Mouse (Mus musculus) megakaryocyte-erythroid progenitor cell, adult 5-6 weeks (primary cell): ENCODE measurements at regions not wholly inside any gene's neighbourhood (a gene's known extent, or its start where the extent isn't known, plus 50 kb on each side); places are given as distances from the start of the nearest gene placed in this dataset.

Experiments used
- ATAC-seq: replicated peaks from 2 replicates; pipeline ENCODE4 v1.8.0; 2016; ENCODE audit warnings: mild to moderate bottlenecking, inconsistent platforms; ENCODE audit not compliant: severe bottlenecking, poor library complexity, low FRiP score, low TSS enrichment

DNA sequence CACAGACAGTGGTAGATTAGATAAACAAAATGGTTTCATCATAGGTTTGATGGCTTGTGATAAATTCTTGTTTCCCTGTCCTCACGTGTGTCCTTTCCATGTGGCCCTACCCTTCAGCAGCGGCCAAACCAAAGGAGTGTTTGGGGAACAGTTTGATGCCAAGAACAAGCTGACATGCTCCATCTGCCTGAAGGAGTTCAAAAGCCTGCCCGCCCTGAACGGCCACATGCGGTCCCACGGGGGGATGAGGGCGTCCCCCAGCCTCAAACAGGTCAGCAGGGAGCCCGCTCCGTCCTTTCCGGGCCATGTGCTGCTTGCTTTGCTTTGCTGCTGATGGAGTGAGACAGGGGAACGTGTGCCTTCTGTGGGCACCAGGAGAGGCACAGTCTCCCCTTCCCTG lies 51.0 kb upstream of the Mrps10 start:
- no peak for ATAC-seq

DNA sequence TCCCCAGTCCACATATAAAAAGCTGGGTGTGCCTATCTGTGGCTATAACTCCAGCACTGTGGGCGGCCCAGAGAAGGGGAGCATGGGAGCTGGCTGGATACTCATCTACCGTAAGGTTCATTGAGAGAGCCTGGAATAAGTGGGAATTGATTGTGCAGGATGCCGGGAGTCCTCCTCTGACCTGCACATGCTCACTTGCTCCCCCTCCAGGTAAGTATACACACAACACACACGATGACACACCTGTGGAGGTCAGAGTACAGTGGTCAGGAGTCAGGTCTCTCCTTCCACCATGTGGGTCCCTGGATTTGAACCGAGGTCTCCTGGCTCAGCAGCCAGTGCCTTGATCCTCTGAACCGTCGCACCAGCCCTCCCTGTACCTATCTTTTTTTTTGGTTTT lies 55.5 kb upstream of the Mrps10 start:
- ATAC-seq, result no peak

DNA sequence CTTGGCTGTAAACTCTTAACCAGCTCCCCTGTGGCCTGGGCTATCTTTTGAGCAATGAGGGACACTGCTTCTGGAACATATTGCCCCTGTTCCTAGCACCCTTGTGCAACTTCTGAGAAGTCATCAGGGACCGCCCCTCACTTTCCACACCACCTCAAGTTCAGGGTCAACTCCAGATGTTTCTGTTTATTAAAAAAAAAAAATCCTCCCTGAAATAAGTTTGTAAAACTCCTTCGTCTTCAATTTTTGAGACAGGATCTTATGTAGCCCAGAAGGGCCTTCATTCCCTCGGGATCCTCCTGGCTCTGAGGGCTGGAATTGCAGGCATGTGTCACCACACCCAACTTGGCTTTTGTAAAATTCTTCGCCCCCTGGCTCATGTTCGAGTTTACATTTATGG lies 57.4 kb upstream of the Mrps10 start:
- no peak for ATAC-seq

DNA sequence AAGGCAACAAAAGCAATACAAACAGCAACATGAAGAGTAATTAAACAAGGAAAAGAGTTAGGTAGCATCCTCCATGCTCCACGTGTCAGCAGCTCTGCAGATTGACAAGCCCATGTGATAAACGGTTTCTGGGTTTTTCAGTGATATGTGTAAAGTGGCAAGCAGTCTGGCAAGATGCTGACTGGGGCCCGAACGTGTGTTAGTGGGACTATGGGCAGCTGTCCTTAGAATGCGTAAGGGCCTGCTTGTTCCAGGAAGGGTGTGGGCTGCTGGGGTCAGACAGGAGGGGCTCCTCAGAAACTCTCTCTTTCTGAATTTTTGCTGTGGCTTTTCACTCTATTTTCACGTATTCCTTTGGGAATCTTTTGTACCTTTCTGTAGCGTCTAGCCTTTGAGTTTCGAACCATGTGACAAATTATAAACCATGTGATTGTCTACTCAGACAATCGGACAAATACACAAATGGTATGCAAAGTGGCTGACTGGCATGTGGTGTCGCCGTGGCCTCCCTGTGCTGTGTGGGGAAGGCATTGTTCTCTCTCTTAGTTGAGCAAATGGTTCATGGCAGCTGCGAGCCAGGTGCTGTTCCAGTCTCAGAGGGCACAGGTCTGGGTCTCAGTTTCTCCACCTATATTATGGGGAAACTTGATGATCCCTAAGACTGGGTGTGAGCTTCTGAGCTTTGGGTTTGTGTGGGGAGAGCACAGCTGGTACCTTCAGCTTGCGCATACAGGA lies 62.5 kb upstream of the Mrps10 start:
- ATAC-seq, result no peak

DNA sequence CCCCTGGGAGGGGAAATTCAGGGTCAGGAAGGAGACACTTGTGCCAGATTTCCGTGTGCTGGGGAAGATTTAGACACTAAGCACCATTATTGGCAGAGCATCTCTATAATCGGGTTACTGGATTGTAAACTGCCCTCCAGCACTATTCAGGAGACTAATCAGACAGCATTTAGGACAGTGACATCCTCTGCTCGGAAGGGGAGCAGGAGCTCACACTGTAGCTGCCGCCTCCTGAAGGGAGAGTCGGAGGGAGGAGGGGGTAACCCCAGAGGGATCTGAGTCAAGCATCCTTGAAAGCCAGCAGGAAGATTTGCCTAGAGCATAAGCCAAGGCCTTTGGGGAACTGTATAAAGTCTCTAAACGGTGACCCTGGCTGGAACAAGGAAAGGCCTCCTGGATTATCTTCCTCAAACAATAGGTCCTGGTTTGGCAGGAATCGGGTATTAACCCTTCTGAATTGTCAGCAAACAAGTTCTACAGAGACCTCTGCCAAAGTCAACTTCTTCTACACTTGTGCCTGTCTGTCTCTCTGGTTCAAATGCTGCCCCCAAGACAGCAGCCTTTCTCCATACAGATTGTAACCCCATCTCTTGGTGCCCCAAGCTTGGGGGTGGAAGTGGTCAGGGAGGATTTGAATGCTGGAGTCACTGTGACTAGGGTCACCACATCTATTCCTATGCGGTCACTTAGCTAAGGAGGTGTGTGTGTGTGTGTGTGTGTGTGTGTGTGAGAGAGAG lies 64.1 kb upstream of the Mrps10 start:
- ATAC-seq, result no peak

DNA sequence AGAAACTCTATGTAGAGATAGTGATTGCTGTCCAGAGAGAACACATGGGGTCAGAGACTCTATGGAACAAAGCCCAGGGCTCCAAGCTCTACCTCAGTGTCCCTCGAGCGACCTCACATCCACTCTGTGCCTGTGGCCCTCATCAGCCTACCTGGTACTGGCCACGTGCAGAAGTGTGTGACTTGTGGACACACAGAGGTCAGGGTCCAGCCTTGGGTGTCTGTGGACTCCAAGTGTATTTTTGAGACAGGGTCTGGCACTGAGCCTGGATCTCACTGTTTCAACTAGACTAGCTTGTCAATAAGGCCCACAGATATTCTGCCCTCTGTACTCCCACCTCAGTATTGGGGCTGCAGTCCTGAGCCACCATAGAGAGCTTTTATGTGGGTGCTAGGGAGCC lies 65.1 kb upstream of the Mrps10 start:
- no peak for ATAC-seq

DNA sequence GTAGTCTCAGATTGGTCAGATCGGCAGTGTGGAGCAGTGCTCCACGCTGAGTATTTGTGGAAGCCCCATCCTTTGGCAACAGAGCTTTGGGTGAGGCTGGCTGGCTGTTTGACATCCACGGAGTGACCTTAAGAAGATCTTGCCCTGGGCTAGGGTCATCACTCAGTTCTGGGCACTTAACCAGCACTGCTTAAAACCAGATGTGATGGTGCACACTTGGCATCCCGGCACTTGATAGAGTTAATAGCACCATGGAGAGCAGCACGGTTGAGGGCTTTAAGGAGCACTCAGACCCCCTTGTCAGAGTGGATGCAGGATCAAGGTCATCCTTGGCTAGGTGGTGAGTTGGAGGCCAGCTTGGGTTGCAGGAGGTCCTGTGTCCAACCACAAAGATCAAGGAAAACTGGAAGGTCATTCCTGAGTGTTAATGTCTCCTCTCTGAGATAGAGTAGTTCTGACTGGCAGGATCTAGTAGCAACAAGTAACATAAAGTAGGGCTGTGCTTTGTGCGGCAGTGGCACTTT lies 70.2 kb upstream of the Mrps10 start:
- ATAC-seq, result no peak

DNA sequence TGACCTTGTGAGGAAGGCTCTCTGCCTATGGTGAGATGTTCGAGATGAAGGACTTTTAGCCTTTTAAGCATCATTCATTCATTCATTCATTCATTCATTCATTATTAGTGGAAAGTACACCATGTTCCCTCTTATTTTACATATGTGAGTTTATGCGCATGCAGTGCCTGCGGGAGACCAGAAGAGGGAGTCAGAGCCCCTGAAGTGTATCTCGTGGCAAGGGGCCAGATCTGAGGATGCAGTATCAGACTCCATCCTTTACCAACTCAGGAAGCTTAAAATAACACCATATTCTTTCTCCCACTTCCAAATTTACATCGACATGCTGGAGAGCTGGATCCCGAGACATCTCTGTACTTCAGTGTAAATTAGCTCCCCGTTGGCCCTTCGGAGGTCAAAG lies 70.7 kb upstream of the Mrps10 start:
- no peak for ATAC-seq

DNA sequence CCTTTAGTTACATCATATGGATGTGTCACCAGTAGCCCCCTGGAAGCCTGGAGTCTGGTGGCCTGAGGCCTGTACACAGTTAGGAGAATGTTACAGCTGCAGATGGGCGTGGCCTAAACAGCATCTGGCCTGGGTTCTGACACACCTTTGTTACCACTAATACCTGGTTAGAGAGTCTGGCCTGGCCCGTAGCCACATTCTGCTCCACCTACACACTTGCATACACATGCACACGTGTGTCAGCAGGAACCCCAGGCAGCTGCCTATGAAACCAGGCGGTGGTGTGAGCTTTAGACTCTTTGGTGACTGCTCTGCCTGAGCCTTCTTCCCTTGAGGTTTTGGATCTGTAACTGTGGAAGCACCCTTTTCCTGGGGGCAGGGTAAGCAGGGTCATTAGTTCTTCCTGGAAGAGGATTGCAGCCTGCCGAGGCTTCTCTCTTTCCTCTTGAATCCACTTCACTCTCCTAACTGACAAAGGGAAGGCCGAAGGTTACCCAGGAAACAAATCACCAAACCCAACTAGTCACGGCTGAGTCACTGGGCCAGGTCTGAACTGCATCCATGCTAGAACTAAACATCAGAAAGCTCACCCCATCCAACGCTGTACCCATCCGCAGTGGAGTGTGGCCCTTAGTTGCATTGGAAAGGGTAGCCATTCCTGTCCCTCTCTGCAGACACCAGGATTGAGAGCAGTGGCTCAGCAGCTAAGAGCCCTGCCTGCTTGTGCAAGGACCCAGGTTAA lies 71.8 kb upstream of the Mrps10 start:
- no peak for ATAC-seq

DNA sequence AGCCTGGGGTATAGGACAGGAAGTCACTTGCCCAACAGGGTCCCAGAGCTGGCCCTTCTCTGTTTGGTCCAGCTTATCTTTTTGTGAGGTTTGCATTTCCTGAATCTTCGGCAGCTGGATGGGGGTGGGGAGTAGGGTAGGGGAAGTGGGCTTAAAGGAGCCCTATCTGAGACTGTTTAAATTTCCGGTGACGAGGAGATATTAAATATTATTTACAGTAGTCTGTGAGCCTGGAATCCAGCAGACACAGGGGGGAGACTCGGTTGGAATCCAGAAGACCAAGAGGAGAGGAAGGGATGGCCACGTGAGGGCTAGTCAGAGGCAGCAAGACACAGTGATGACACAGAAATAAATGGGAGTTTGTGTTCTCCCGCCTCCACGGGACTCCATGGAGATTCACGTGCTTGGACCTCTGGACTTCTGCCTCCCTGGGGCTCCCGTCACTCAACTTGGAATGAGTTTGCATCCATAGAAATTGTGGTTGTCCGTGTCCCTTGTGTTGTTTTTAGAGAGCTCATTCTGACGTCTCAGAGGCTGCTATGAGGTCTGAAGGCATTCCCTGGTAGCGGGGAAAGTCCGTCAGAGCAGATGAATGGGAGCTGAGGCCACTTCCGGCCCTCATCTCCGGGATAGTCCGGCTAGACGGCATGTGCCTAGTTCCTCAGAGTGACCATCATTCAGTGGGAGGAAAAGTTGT lies 73.2 kb upstream of the Mrps10 start:
- 0 out of 2 replicates have a peak, but pooled peaks have one; percentile 8 for ATAC-seq

DNA sequence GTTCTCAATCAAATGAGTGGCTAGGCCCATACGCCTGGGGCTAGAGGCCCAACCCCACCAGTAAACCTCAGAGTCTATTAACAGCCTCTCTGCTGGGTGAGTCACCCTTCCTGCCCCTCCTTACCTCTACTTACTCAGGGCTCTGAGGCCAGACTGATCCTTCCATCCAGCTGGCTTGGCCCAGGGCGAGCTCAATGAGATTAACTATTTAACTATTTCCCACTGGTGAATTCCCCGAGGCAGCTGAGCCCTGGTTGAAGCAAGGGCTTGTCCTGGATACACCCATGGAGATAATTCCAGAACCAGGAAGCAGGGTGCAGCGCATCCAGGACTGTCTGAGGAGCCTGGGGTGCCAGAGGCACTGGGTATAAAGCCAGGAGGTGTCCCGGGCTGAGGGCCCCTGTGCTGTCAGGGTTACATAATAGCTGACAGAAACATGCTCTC lies 74.6 kb upstream of the Mrps10 start:
- ATAC-seq, result no peak

DNA sequence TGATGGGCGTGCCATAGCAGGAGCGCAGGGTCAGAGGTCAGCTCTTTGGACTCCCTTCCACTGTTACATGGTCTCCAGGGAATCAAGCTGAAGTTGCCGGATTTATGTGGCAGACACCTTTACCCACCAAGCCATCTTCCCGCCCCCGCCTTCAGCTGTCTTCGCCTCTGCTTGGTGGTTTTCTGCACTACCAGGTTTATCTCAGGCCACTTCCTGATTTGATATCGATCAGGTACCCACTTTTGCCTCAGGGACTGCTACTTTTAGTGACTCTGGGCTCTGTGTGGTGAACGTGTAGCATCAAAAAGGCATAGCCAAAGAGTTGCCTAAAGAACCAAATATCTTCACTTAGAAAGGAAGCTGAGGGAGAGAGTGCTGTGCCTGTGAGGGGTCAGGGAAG lies 75.5 kb upstream of the Mrps10 start:
- no peak for ATAC-seq

DNA sequence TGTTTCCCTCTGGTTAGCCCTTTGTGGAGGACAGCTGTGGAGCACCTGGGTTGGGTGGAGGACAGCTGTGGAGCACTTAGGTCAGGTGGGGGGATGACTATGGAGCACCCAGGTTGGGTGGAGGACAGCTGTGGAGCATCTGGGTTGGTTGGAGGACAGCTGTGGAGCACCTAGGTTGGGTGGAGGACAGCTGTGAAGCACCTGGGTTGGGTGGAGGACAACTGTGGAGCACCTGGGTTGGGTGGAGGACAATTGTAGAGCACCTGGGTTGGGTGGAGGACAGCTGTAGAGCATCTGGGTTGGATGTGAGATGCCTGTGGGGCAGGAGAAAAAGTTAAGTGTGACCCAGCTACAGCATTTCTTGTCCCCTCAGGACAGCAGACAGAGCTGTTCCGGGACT lies 77.1 kb upstream of the Mrps10 start:
- ATAC-seq, result no peak

DNA sequence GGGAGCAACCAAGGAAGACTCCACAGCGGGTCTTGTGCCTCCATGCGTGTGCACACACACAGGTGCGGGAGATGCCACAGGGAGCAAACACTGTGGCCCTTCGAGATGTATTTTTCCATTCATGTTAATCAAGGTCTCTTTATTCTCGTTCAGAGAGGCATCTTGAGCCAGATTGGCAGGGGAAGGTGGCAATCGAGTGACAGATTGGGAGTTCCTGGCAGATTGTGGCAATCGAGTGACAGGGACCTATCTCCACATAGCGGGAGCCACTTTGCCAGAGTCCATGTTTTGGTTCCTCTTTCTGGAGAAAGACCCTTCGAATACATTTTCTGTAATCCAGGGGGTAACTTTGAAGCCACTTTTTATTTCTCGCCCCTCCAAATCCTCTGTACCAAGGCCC lies 83.1 kb upstream of the Mrps10 start:
- ATAC-seq, result no peak

DNA sequence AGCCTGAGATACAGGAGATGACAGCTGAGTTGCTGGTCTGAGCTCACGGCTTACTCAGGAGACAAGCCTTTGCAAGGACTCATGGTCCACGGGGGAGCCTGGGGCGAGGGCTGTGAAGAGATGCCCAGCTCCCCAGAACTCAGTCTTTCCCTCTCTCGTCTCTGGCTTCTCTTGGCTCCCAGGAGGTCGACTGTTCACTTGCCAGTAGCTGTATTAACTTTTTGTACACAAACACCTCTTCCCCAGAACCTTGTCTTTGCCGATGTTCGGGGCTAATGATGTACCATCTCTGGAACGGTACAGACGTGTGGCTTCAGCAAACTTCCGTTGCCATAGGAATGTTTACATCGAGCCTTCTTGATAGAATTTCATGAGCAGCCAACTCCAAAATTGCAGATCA lies 84.5 kb upstream of the Mrps10 start:
- ATAC-seq, result no peak

DNA sequence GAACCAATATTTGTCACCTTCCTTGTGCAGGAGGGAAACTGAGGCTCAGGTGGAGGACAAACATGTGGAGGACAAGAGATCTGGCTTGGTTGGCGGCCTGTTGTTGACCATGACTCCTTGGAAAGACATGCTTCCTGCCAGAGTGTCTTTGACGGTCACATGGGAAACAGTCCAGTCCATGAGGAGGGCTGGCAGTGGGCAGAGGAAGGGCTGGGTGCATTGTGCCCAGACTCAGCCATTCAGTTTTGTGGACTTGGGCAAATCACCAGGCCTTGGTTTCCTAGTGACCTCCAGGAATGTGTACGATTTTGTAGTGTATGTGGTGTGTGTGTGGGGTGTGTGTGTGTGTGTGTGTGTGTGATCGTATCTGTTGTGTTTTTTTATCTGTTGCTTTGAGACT lies 85.5 kb upstream of the Mrps10 start:
- ATAC-seq, result no peak

DNA sequence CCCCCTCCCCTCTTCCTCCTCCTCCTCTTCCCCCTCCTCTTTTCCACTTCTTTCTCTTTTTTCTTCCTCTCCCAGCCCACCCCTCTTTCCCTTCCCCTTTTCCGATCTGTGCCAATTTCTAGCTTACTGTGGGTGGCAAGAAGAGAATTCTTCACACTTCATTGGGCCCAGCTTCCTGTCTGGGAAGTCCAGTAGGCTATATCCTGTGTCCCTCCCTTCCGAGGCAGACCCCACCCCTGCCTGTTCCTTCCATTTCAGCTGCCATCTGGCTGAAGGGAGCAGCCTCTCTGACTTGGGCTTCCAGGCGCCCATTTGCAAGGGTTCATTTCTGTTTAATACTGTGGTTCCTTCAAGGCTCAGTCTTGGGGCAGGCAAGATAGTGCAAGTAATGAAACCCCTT lies 86.2 kb upstream of the Mrps10 start:
- ATAC-seq, result no peak

DNA sequence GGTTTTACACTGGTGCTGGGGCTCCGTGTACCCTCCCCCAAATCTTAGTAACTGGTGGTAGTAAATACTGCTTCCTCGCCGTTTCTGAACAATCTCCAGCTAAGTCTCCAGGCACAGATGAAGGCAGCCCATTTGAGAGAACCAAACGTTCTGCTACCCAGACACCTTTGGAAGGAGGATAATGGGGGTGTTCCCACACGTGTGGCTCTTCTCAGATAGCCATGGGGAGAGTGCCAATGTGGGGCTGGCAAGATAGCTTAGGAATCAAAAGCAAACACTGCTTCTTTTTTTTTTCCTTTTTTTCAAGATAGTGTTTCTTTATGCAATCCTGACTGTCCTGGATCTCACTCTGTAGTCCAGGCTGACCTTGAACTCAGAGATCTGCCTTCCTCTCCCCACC lies 90.8 kb upstream of the Mrps10 start:
- ATAC-seq, result peak; percentile 67

DNA sequence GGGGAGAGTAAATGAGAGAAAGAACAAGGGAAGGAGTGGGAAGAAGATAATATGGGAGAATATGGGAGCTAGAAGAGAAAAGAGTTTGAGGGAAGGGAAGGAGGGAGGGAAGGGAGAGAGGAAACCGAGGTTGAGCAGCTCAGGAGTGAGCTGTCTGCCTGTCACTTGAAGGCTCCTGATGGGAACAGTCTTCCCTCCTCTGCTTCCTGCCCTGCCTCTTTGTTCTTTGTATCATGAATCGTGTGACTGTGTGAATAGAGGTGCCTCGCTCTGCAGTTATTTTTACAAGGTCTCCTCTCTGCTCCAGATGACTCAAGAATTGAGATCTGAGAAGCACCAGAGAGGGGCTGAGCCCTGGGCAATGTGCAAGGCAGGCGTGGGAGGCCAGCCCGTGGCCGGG lies 92.0 kb upstream of the Mrps10 start:
- no peak for ATAC-seq

DNA sequence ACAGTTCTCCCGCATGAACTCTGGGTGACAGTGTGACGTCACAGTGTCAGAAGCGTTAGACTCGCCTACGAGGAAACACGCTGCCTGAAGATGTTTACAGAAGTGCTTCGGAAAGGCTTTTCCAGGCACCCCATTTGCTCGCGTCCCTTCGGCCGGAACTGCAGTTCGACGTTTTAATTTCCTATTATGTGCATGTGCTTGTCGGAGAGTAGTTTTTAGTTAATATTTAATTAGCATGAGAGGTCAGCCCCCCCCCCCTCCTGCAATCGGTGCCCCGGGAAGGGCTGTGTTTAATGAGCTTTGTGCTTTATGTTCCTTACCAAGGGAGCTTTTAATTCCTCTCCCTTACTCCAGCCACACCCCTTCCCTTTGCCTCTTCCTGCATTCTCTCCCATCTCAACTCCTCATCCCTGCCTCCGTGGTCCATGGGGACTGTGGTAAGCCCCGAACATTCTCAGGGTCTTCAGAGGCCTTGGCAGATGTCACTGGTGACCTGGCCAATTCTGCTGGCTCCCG lies 92.8 kb upstream of the Mrps10 start:
- ATAC-seq, result no peak
